ENCODE assay signal across 8 mouse cellular contexts in the genomic region with DNA sequence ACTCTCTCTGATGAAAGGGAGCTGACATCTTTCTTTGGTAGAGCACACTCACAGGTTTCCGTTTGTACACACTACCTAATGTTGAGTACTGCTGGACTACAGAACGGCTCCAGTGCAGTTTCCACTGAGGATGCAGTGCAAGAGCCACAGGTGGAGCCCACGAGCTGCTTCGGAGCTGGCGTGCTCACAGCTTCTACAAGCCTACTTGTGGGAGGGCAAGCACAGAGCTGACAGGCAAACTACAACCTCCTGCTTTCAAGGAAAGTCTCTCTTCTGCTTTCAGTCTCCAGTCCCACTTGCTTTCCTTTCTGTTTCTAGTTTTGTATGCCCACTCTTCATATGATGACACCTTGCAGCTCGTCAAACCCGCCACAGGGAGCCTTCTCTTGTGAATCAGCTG.
A peak's percentile ranks its signal among the peaks of the same experiment; 100 is the strongest.
DNase-seq lines count a peak whose midpoint lies in the region; ATAC-seq and TF ChIP-seq lines count a peak whose summit lies in the region.

No protein-coding gene starts in this region.

- no peak; the same call in 1 of the 2 replicates for TF ChIP-seq CTCF in kidney, adult 2 months (conservative IDR thresholded peaks at IDR 0.05; ENCODE audit: insufficient read depth, insufficient read length, low read depth, low read length)
- peak; percentile 67 for TF ChIP-seq CTCF in lung, adult 2 months (IDR thresholded peaks at IDR 0.05; ENCODE audit: insufficient read depth, low read length)

- H3K27me3 ChIP-seq in kidney, adult 2 months (replicated peaks; ENCODE audit: control insufficient read depth, insufficient read depth, low read length) = no peaks in the 10 kb centered on the region
- no peaks in the 10 kb centered on the region for H3K27me3 ChIP-seq in kidney, embryonic 16.5 days (ENCODE audit: insufficient read depth, low read length)

- no peak for TF ChIP-seq POLR2A in kidney, adult 2 months (IDR thresholded peaks at IDR 0.05; ENCODE audit: low read depth, low read length)
- TF ChIP-seq POLR2A in lung, adult 2 months (IDR thresholded peaks at IDR 0.05; ENCODE audit: borderline replicate concordance, extremely low read depth, low read depth, low read length) = no peak

- no peak for ATAC-seq in kidney, embryonic 16.5 days (ENCODE audit: low FRiP score, low TSS enrichment)
- 0 out of 2 replicates have a peak, but pooled peaks have one; percentile 39 for ATAC-seq in erythroid progenitor cell, adult 5-6 weeks (replicated peaks; ENCODE audit: low FRiP score, poor library complexity, severe bottlenecking)
- ATAC-seq in erythroblast, adult 5-6 weeks (replicated peaks; ENCODE audit: low FRiP score, poor library complexity, severe bottlenecking) = no peak

- no peaks in the 10 kb centered on the region for H3K4me1 ChIP-seq in kidney, adult 2 months (ENCODE audit: control insufficient read depth, insufficient read depth, low read length)
- H3K4me1 ChIP-seq in kidney, embryonic 16.5 days (ENCODE audit: insufficient read depth, low read length) = no peaks in the 10 kb centered on the region
- no peaks in the 10 kb centered on the region for H3K4me1 ChIP-seq in lung, adult 2 months (ENCODE audit: control insufficient read depth, insufficient read depth, low read length)

- H3K9ac ChIP-seq in kidney, embryonic 16.5 days (replicated peaks; ENCODE audit: low read length) = no peak overlapping the region

- WGBS in kidney, adult 2 months = 46% methylated on average over 7 of the region's 7 CpGs
- 42% methylated on average over 7 of the region's 7 CpGs for WGBS in kidney, embryonic 16.5 days
- WGBS in lung, adult 2 months = 16% methylated on average over 7 of the region's 7 CpGs

- DNase-seq in kidney, adult 2 months = peak; percentile 42
- peak; percentile 20 for DNase-seq in WW6 (ENCODE audit: low read depth, low spot score)
- peak; percentile 64 for DNase-seq in kidney, postnatal 10 days
- DNase-seq in lung, adult 2 months = peak; percentile 17
- DNase-seq in right cerebral cortex, postnatal 25 days = peak; percentile 56

- H3K4me3 ChIP-seq in kidney, adult 2 months (ENCODE audit: insufficient read depth, low read depth, low read length) = no peak overlapping the region
- H3K4me3 ChIP-seq in kidney, embryonic 16.5 days (ENCODE audit: low read length) = no peak overlapping the region
- no peak overlapping the region for H3K4me3 ChIP-seq in lung, adult 2 months (replicated peaks; ENCODE audit: extremely low read depth, low read depth, low read length)

- H3K27ac ChIP-seq in kidney, adult 2 months (ENCODE audit: insufficient read depth, low read depth, low read length) = no peak overlapping the region
- H3K27ac ChIP-seq in kidney, embryonic 16.5 days (ENCODE audit: low read length) = no peak overlapping the region

- no peaks in the 10 kb centered on the region for H3K9me3 ChIP-seq in kidney, embryonic 16.5 days (ENCODE audit: low read length)

- no peaks in the 10 kb centered on the region for H3K36me3 ChIP-seq in kidney, adult 2 months (ENCODE audit: control insufficient read depth, insufficient read depth, low read length)
- H3K36me3 ChIP-seq in kidney, embryonic 16.5 days (ENCODE audit: insufficient read depth, low read length) = no peaks in the 10 kb centered on the region

- H3K4me2 ChIP-seq in kidney, embryonic 16.5 days (replicated peaks; ENCODE audit: low read depth, low read length) = no peak overlapping the region
